Mouse (Mus musculus) urinary bladder, adult 18-20 months (tissue): ENCODE measurements around the gene Cox14.
"Not testable (repeated sequence)": the region's sequence is repeated elsewhere in the genome, so short reads cannot be mapped to it uniquely, and the experiment has no call there.

ENCODE experiments used
- DNase-seq, 2 experiments: peaks; one replicate each; pipeline ENCODE4 v3.0.0; 2022; ENCODE audit warnings: low spot score in 2 of 2, mixed read lengths in 2 of 2

Cox14 gene

GRCm38 (mm10) chr15:99727039-99727438 is 1.6 kb downstream of the Cox14 start:
- not testable (repeated sequence) for DNase-seq

GRCm38 (mm10) chr15:99727525-99727924 is 2.1 kb downstream of the Cox14 start:
- no peak for DNase-seq

DNA sequence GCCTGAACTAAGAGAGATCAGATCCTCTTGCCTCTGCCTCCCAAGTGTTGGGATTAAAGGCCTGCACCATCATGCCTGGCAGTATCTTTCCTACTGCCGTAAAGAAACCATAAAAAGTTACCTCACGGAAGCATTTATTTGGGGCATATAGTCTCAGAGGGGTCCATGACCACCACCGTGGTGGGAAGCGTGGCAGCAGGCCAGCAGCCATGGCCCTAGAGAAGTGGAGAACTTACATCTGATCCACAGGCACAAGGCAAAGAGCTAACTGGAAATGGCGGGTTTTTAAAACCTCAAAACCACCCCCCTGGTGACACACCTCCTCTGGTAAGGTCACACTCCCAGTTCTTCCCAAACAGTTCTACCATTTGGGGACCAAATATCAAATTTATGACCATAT is 2.8 kb downstream of the Cox14 start:
- DNase-seq = no peak

GRCm38 (mm10) chr15:99729056-99729783 is 3.8 kb downstream of the Cox14 start:
- no peak for DNase-seq

DNA sequence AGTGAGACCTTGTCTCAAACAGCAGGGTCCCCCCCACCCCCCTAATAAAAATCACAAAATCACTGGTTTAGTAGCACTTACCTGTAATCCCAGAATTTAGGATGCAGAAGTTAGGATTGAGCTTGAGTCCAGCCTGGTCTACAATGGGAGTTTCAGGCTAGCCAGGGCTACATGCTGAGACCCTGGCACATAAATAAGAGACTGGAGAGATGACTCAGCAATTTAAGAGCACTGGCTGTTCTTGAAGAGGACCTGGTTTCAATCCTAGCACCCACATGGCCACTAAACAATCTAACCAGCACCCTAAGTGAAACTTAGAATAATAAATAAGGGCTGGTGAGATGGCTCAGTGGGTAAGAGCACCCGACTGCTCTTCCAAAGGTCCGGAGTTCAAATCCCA is 5.7 kb downstream of the Cox14 start:
- no peak for DNase-seq

- DNase-seq = no peak
Measured at GRCm38 (mm10) chr15:99731678-99732077, 6.3 kb downstream of the Cox14 start.

- DNase-seq = no peak
Measured at GRCm38 (mm10) chr15:99733186-99733585, 7.8 kb downstream of the Cox14 start.

GRCm38 (mm10) chr15:99735631-99736030 is 10.2 kb downstream of the Cox14 start:
- DNase-seq = peak; percentile 100

DNA sequence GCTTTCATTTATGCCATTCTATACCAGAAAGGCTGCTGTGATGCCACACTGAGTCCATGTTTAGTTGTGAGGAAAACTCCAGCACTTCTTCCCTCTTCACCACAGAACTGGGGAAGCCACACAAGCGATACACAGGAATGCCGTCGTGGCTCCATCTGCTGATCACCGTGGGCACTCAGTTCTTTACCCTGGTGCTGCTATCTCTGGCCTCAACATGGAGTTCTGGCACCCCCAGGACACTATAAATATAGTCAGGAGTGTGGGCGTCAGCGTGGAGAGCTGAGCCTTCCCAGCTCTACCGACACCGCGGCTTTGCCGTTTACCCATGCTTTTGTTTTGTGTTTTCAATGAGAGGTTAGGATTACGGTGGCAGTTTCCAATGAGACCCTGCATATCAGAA is 11.3 kb downstream of the Cox14 start:
- no peak for DNase-seq

GRCm38 (mm10) chr15:99740229-99740628 is 14.8 kb downstream of the Cox14 start:
- DNase-seq = no peak

- no peak for DNase-seq
Measured at GRCm38 (mm10) chr15:99754204-99754603, 28.8 kb downstream of the Cox14 start.

DNA sequence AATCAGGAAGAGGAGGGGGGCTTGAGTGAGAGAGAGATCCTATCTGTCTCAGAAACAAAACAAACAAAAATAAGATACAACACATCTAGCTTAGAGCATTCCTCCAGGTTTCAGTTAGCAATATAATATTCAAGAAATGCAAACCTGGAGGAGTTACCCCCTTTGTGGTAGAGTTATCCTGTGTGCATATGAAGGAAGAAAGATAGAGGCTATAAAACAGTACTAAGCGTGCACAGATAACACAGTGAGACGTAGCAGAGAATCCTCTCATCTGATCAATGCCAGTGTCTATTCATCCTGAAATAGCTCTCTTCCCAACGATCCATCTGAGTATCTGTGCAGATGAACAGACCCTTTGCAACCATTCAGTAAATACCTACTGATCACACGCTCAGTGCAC is 42.0 kb downstream of the Cox14 start:
- no peak for DNase-seq

DNA sequence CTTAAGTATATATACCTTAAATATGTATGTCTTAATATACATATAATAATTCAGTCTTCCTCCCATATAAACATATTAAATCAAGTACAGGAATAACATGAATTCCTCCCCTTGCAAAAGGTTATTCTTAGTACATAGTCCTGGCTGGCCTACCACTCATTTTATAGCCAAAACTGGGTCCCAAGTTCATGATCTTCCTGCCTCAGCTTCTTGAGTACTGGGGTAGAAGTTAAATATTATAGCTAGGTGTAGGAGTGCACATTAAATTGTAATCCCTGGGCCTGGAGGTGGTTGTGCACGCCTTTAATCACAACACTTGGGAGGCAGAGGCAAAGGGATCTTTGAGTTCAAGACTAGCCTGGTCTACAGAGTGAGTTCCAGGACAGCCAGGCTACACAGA is 43.3 kb downstream of the Cox14 start:
- no peak for DNase-seq

DNA sequence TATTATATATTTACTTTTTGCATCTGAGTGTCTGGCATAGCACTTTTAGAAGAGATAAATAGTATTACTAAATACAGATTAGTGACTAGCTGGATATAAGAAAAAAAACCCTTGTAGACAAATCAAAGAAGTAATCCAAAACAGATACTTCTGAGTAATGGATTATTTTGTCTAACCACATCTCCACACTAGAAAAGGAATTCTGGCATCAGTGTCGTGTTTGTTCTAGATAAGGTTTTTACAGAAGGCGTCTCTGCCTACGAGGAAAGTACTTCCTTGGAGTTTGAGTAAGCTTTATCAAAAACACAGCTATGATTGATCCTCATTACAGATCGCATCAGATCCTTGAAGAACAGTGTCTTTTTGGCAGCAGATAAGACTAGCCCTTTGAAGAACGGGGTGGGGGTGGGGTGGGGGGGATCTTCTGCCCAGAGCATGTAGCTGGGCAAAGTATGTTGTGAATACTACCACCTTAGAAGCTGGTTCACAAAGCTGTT is 45.6 kb downstream of the Cox14 start:
- no peak for DNase-seq

GRCm38 (mm10) chr15:99771601-99772276 is 46.3 kb downstream of the Cox14 start:
- peak; percentile 9 to 46 for DNase-seq

GRCm38 (mm10) chr15:99772277-99772880 is 47.0 kb downstream of the Cox14 start:
- DNase-seq = peak; percentile 84 to 89

- not testable (repeated sequence) for DNase-seq
Measured at GRCm38 (mm10) chr15:99772881-99772924, 47.3 kb downstream of the Cox14 start, which contains the start of gene Cers5. Cers5 (minus strand) TSS chr15:99772885.

DNA sequence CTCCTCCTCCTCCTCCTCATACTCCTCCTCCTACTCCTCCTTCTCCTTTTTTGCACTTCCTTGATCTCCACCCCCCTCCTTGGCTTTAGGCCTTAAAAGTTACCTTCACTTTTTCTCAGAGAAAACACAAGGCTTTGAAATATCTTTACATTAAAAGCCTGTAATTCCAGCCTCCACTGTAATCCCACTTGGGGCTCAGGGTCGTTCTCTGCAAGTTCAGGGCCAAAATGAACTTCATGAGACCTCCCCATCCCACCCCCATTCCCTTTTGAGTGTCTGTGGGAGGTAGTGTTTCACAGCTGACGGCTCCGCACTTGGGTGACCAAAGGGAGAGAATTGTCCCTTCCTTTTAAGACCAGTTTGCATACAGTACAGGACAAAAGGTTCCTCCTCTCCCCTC is 47.5 kb downstream of the Cox14 start:
- DNase-seq = no peak
